Mouse (Mus musculus) liver, postnatal 0 days (tissue): ENCODE results near the gene Tmc4. TPM values are rescaled to one million over a fixed set of nuclear protein-coding genes. Genes with fewer than 3 reads are reported as not detected.
"Not testable (repeated sequence)": the region's sequence is repeated elsewhere in the genome, so short reads cannot be mapped to it uniquely, and the experiment has no call there.

Experiments used
- ATAC-seq: fragments of 200-750 bp; cut with Nextera tagmentation; 2 replicates; pipeline ENCODE4 v1.8.0; 2017; ENCODE audit warnings: mild to moderate bottlenecking, moderate library complexity
- DNase-seq: peaks from one replicate; pipeline ENCODE4 v3.0.0-alpha.2; 2016
- H3K27ac ChIP-seq: fragments of 300-500 bp; sonication (generic); 2 replicates; pipeline ENCODE4 v1.5.1; 2014; ENCODE audit warnings: antibody characterized with exemption, moderate library complexity, mild to moderate bottlenecking, low read depth
- H3K27me3 ChIP-seq: fragments of 300-500 bp; sonication (generic); 2 replicates; pipeline ENCODE4 v1.6.1; 2014; ENCODE audit warnings: low read length, control low read depth, mixed read lengths; ENCODE audit not compliant: insufficient read depth
- H3K36me3 ChIP-seq: fragments of 300-500 bp; sonication (generic); replicated peaks from 2 replicates; pipeline ENCODE4 v1.6.1; 2014; ENCODE audit warnings: mild to moderate bottlenecking, control low read depth, low read length, moderate library complexity, mixed read lengths; ENCODE audit not compliant: insufficient read depth
- H3K4me1 ChIP-seq: fragments of 300-500 bp; sonication (generic); 2 replicates; pipeline ENCODE4 v1.6.1; 2014; ENCODE audit warnings: antibody characterized with exemption, mild to moderate bottlenecking, control low read depth; ENCODE audit not compliant: insufficient read depth
- H3K4me2 ChIP-seq: fragments of 300-500 bp; sonication (generic); 2 replicates; pipeline ENCODE4 v1.6.1; 2014; ENCODE audit warnings: low read depth, mild to moderate bottlenecking, low read length, moderate library complexity, mixed read lengths
- H3K4me3 ChIP-seq: fragments of 300-500 bp; sonication (generic); 2 replicates; pipeline ENCODE4 v1.5.1; 2014; ENCODE audit warnings: low read depth, low read length
- H3K9ac ChIP-seq: fragments of 300-500 bp; sonication (generic); replicated peaks from 2 replicates; pipeline ENCODE4 v1.6.1; 2014; ENCODE audit warnings: mild to moderate bottlenecking, moderate library complexity
- H3K9me3 ChIP-seq: fragments of 300-500 bp; sonication (generic); 2 replicates; pipeline ENCODE4 v1.6.1; 2016; ENCODE audit warnings: mild to moderate bottlenecking, control low read depth, low read length, mixed read lengths
- CTCF ChIP-seq: sonication (generic); IDR thresholded peaks from 2 replicates; pipeline ENCODE4 v1.5.1; 2016; ENCODE audit warnings: antibody characterized with exemption, low read depth
- EP300 ChIP-seq: IDR thresholded peaks from 2 replicates; pipeline ENCODE4 v1.6.1; 2016; ENCODE audit warnings: antibody characterized with exemption, low read depth, mild to moderate bottlenecking
- WGBS: fragments of 180-500 bp; shearing (Covaris S2); extraction: QIAGEN DNeasy Blood & Tissue Kit; methylation state at CpG from one replicate; pipeline ENCODE4 v1.1.7; 2014; ENCODE audit not compliant: insufficient replicate concordance; 5-methylcytosine and 5-hydroxymethylcytosine counted together
- polyA plus RNA-seq: library from polyadenylated mRNA; unstranded; fragments of >200 nt; fragmentation: Nextera tagmentation; extraction: Ambion mirVana; gene quantifications from 2 replicates; pipeline ENCODE4 v1.2.1, GENCODE M21; 2015

The Tmc4 gene
- polyA plus RNA-seq, 1 experiment from 2014 or later = 4.7 TPM

DNA sequence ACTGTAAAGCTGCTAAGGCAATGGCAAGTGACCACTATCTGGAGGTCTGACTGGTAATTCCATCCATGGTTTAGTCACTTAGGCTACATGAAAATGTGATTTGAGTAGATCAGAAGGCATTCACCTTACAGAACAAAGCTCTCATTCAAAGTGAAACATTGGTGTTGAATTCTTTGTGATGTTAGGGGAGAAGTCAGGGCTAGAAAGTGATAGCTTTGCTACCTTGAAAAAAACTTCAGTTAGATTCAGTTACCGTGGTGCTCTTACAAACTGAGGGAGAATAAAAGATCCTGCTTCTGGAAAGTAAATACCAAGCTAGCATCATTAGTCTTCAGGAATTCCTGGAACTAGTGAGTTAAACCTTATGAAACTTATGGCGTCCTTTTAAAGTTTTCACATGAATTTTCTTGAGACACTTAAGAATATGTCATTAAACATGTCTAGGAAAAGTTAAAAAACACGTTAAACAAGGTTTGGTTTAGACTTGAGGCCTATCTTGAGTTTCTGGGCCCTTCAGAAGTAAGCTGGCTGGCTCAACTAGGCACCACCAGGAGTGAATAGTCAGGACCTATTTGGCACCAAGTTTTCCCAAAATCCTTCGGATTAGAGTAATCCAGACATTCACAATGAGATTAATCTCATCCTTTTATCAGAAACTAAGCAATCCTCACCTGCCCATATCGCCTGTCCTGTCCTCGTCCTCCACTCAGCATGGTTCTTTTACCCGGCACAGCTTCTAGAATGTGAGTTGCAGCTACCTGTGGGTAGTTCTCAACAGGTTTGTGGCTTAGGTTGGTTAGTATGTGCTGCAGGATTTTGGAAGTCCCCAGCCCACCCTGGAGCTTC is 30.4 kb upstream of the Tmc4 start:
- no peak for TF ChIP-seq EP300
- no peak for TF ChIP-seq CTCF
- H3K9me3 ChIP-seq = no peaks in the 10 kb centered on the region
- WGBS = 58% methylated on average over 7 of the region's 7 CpGs
- H3K27me3 ChIP-seq = no peaks in the 10 kb centered on the region
- H3K4me2 ChIP-seq = no peak overlapping the region
- DNase-seq = no peak
- no peak for ATAC-seq
- no peak overlapping the region for H3K9ac ChIP-seq
- peaks cover 21% of the 10 kb centered on the region for H3K36me3 ChIP-seq
- H3K27ac ChIP-seq = peak overlapping the region; percentile 41; the same call in 1 of the 2 replicates
- H3K4me3 ChIP-seq = no peak overlapping the region
- peaks cover 11% of the 10 kb centered on the region for H3K4me1 ChIP-seq

DNA sequence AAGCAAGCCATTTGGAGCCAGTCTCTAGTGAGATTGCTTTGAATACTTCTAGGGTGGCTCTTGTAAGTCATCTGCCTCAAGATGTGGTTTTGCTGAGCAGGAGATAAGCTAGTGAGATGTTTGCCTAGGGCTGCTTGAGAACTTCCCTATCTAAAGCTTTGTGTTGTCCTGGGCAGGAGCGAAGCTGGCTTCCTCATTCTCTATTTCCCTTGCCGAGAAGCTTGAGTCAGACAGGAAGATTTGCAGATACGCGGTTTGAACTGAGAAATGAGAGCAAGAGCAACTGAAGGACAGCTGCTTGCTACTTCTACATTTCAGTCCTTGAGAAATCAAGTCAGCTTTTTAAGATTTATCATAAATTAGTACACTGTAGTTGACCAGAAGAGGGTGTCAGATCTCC is 29.7 kb upstream of the Tmc4 start:
- ATAC-seq (peak; percentile 9), DNase-seq (peak; percentile 36)
- Histone ChIP-seq H3K27ac (peak overlapping the region; percentile 77), H3K9me3 (no peaks in the 10 kb centered on the region), H3K4me3 (no peak overlapping the region), H3K4me2 (no peak overlapping the region), H3K27me3 (no peaks in the 10 kb centered on the region), H3K36me3 (peaks cover 21% of the 10 kb centered on the region), H3K9ac (no peak overlapping the region), H3K4me1 (peaks cover 11% of the 10 kb centered on the region)
- no peak for TF ChIP-seq CTCF
- TF ChIP-seq EP300 = no peak
- 24% methylated on average over 4 of the region's 4 CpGs for WGBS

DNA sequence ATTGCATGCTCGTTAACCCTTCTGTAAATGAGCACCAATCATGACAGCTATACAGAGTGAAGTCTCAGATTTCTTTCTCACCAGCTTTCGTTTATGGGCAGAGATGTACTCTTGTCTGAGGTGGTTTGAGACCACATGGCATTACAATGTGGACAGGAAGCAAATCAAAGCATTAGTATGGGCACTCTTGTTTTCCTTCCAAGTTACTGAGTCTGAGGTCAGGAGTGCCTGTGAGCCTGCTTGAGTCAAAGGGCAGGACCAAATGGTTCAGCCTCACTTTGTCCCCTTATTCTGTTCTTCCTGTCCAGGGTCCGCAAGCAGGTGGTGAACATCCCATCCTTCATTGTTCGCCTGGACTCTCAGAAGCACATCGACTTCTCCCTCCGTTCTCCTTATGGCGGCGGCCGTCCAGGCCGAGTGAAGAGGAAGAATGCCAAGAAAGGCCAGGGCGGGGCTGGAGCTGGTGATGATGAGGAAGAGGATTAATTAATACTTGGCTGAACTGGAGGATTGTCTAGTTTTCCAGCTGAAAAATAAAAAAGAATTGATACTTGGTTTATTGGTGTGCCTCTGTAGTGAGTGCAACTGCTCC is 29.1 kb upstream of the Tmc4 start:
- H3K27ac ChIP-seq = peak overlapping the region; percentile 77
- H3K36me3 ChIP-seq = peaks cover 23% of the 10 kb centered on the region
- peak overlapping the region; percentile 72 for H3K9ac ChIP-seq
- H3K4me1 ChIP-seq = peaks cover 11% of the 10 kb centered on the region
- WGBS = 41% methylated on average over 11 of the region's 11 CpGs
- no peak for TF ChIP-seq CTCF
- no peak for TF ChIP-seq EP300
- DNase-seq (no peak), ATAC-seq (no peak)
- H3K9me3 ChIP-seq = no peaks in the 10 kb centered on the region
- no peaks in the 10 kb centered on the region for H3K27me3 ChIP-seq
- H3K4me2 ChIP-seq = peak overlapping the region; percentile 82
- H3K4me3 ChIP-seq = peak overlapping the region; percentile 74

DNA sequence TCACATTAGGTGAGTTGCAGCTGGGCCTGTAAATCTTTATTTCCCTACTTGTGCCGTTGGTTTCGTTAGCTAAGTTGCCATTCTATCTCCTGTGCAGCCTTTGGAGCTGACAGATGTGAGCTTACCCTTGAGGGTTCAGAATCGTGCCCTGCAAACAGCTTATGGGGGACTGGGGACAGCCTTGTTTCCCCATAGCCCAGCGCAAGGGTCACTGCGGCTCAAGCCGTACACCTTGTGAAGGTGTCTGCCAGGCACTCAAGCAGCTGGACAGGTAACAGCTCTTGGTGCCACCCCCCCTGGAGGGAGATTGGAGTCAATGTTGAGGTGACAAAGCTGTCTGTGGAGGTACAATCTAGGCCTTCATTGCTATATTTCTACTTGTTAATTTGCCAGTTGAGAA is 28.6 kb upstream of the Tmc4 start:
- peak overlapping the region; percentile 72 for H3K9ac ChIP-seq
- WGBS = 23% methylated on average over 6 of the region's 6 CpGs
- peaks cover 28% of the 10 kb centered on the region for H3K36me3 ChIP-seq
- H3K4me3 ChIP-seq = peak overlapping the region; percentile 74
- H3K4me1 ChIP-seq = peaks cover 11% of the 10 kb centered on the region
- H3K27me3 ChIP-seq = no peaks in the 10 kb centered on the region
- peak overlapping the region; percentile 82 for H3K4me2 ChIP-seq
- ATAC-seq (no peak), DNase-seq (no peak)
- H3K27ac ChIP-seq = peak overlapping the region; percentile 77
- no peaks in the 10 kb centered on the region for H3K9me3 ChIP-seq
- TF ChIP-seq CTCF = no peak
- TF ChIP-seq EP300 = no peak

DNA sequence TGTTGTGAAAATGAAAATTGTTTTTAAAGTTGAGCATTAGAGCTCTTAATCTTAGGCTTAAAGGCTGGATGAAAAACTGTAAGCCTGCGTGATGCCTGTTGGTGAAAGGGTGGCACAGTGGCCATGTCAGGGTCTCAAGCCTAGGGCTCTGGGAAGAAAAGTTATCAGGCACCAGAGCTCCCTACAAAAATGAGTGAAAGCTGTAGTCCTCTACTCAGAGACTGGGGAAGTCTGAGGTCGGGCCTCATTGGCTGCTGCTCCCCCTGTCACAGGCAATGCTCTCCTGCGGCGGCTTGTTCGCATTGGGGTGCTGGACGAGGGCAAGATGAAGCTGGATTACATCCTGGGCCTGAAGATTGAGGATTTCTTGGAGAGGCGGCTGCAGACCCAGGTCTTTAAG is 28.1 kb upstream of the Tmc4 start:
- not testable (repeated sequence) for H3K9me3 ChIP-seq, H3K27me3 ChIP-seq, ATAC-seq, DNase-seq
- Histone ChIP-seq H3K4me3 (peak overlapping the region; percentile 74), H3K27ac (peak overlapping the region; percentile 64), H3K36me3 (peaks cover 29% of the 10 kb centered on the region), H3K9ac (peak overlapping the region; percentile 72), H3K4me2 (peak overlapping the region; percentile 82), H3K4me1 (peaks cover 11% of the 10 kb centered on the region)
- WGBS = 2% methylated on average over 5 of the region's 7 CpGs

DNA sequence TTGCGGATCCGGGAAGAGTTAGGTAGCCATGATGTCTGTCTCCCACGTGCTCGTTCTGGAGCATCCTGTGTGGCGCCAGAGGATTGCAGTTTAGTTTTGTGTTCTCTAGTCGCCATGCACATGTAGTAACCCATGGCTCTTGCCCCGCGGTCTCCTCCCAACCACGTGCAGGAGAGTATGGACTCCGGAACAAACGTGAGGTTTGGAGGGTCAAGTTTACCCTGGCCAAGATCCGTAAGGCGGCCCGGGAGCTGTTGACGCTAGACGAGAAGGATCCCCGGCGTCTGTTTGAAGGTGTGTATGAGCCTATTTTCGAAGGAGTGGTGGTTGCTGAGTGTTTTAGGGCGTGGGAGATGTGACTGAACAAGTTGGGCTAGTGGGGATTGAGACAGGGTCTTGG is 27.1 kb upstream of the Tmc4 start:
- Histone ChIP-seq H3K27ac (peak overlapping the region; percentile 93), H3K4me2 (peak overlapping the region; percentile 82), H3K9ac (peak overlapping the region; percentile 72), H3K4me3 (peak overlapping the region; percentile 74), H3K9me3 (no peaks in the 10 kb centered on the region), H3K4me1 (peaks cover 11% of the 10 kb centered on the region), H3K36me3 (peaks cover 35% of the 10 kb centered on the region), H3K27me3 (no peaks in the 10 kb centered on the region)
- TF ChIP-seq EP300 = no peak
- TF ChIP-seq CTCF = no peak
- under 1% methylated on average over 20 of the region's 20 CpGs for WGBS
- ATAC-seq (peak; percentile 62), DNase-seq (no peak)
